Mouse (Mus musculus): Measurements from ENCODE around the gene Wdr89.
"Not testable (repeated sequence)": the region's sequence is repeated elsewhere in the genome, so short reads cannot be mapped to it uniquely, and the experiment has no call there.

DNA sequence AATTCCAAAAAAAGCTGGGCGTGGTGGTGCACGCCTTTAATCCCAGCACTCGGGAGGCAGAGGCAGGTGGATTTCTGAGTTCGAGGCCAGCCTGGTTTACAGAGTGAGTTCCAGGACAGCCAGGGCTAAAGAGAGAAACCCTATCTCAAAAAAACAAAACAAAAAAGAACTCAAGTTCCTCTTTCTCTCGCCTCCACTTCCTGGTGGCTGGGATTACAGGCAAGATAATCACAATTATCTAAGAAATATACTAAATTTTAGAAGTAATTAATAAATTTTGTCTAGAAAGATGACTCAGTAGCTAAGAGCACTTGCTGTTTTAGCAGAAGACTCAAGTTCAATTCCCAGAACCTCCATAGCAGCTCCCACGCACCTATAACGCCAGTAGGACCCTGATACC, 43.6 kb upstream of the Wdr89 start:
- TF ChIP-seq CTCF, EP300 (IDR thresholded peaks at IDR 0.05): not testable (repeated sequence)

Data from lung, postnatal 0 days (tissue).